Mouse (Mus musculus) embryonic facial prominence, embryonic 12.5 days (tissue): ENCODE data around the gene Galnt17. TPM values are rescaled to one million over a fixed set of nuclear protein-coding genes. Genes with fewer than 3 reads are reported as not detected.

Source experiments
- ATAC-seq: fragments of 200-750 bp; cut with Nextera tagmentation; 2 replicates; pipeline ENCODE4 v1.8.0; 2017; ENCODE audit not compliant: insufficient number of reproducible peaks, insufficient read depth, low FRiP score, low TSS enrichment
- H3K27ac ChIP-seq: fragments of 300-500 bp; sonication (generic); 2 replicates; pipeline ENCODE4 v1.5.1; 2016; ENCODE audit warnings: mild to moderate bottlenecking
- H3K27me3 ChIP-seq: fragments of 300-500 bp; sonication (generic); 2 replicates; pipeline ENCODE4 v1.6.1; 2016; ENCODE audit warnings: mild to moderate bottlenecking, moderate library complexity
- H3K36me3 ChIP-seq: fragments of 300-500 bp; sonication (generic); 2 replicates; pipeline ENCODE4 v1.6.1; 2016; ENCODE audit warnings: mild to moderate bottlenecking
- H3K4me1 ChIP-seq: fragments of 300-500 bp; sonication (generic); 2 replicates; pipeline ENCODE4 v1.6.1; 2016
- H3K4me2 ChIP-seq: fragments of 300-500 bp; sonication (generic); replicated peaks from 2 replicates; pipeline ENCODE4 v1.6.1; 2016; ENCODE audit warnings: mild to moderate bottlenecking, moderate library complexity
- H3K4me3 ChIP-seq: fragments of 300-500 bp; sonication (generic); 2 replicates; pipeline ENCODE4 v1.5.1; 2016; ENCODE audit warnings: mild to moderate bottlenecking
- H3K9ac ChIP-seq: fragments of 300-500 bp; sonication (generic); 2 replicates; pipeline ENCODE4 v1.6.1; 2016; ENCODE audit warnings: mild to moderate bottlenecking, moderate library complexity
- H3K9me3 ChIP-seq: fragments of 300-500 bp; sonication (generic); 2 replicates; pipeline ENCODE4 v1.6.1; 2016; ENCODE audit warnings: mild to moderate bottlenecking, moderate library complexity
- WGBS: fragments of 180-500 bp; shearing (Covaris S2); methylation state at CpG from one replicate; pipeline ENCODE4 v1.1.7; 2016; 5-methylcytosine and 5-hydroxymethylcytosine counted together
- polyA plus RNA-seq: library from polyadenylated mRNA; unstranded; fragments of >200 nt; fragmentation: Nextera tagmentation; extraction: Ambion mirVana; gene quantifications from 2 replicates; pipeline ENCODE4 v1.2.1, GENCODE M21; 2016

Gene Galnt17
- polyA plus RNA-seq, 1 experiment from 2014 or later, result 3.4 TPM

DNA sequence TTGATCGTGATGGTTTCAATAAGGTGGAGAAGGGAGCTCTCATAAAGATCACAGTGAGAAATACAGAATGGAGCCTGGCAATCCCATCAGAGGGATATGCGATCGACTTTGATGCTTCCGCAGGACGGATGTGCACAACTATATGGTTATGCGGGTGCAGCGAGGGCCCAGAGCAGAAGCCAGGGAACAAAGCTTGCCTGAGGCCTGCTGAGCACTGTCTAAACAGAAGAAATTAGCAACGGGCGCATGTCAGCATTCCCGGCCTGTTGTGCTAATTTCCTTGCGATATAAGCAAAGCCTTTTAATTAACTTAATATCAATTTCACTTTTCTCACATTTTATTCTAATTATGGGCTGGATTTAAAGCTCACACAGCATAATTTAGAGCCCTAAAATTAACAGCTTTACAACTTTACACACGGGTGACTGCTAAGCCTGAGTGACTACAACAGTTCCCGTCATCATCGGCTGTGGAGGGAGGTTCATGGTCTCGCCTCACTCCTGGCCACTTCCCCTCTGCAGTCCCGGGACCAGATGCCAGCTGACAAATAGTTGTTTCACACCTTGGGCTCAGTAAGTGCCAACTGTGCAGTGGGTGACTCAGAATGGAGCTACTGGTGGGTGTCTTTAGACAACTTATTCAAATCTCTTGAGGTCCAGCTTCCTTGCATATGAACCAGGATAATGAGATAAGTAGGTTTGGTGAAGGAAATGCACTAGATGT is 14.4 kb downstream of the Galnt17 start:
- Histone ChIP-seq H3K27ac (no peak overlapping the region), H3K9ac (no peak overlapping the region), H3K4me3 (no peak overlapping the region), H3K36me3 (no peaks in the 10 kb centered on the region), H3K4me2 (no peak overlapping the region), H3K4me1 (no peaks in the 10 kb centered on the region), H3K9me3 (no peaks in the 10 kb centered on the region), H3K27me3 (no peaks in the 10 kb centered on the region)
- 84% methylated on average over 16 of the region's 16 CpGs for WGBS
- ATAC-seq, result no peak

DNA sequence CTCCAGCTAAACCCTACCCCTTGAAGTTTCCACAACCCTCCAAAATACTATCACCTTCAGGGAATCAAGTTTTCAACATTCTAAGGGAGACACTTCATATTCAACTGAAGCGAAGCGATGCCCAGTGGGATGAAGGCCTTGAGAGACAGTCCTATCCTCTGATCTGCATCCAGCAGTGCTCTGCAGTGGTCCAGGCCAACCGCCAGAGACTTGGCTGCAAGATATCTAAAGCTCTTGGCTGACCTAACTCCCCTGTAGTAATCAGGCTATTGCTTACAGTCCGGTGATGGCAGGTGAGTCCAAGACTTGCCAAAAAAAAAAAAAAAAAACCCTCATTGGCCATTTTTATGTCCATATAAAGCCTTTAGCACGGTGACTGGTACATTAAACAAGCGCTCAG is 21.2 kb downstream of the Galnt17 start:
- no peaks in the 10 kb centered on the region for H3K27me3 ChIP-seq
- H3K9me3 ChIP-seq, result no peaks in the 10 kb centered on the region
- H3K4me2 ChIP-seq, result no peak overlapping the region
- H3K27ac ChIP-seq, result no peak overlapping the region
- no peak overlapping the region for H3K4me3 ChIP-seq
- WGBS, result 89% methylated on average over 6 of the region's 6 CpGs
- no peak overlapping the region for H3K9ac ChIP-seq
- H3K36me3 ChIP-seq, result no peaks in the 10 kb centered on the region
- ATAC-seq, result no peak
- no peaks in the 10 kb centered on the region for H3K4me1 ChIP-seq

DNA sequence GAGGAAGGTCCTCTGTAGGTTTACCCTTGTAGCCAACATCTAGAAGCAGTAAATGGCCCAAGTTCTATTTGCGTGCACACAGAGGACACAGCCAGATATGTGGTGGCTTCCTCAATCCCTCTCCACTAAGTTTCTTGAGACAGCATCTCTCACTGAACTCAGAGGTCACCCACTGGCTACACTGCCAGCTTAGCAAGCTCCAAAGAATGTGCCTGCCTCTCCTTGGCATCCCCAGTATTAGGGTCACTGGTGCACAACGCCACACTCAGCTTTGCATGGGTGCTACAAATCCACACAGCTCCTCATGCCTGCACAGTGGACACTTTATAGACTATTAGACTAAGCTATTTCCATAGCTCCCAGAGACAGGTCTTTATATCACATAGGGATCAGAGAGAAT is 21.6 kb downstream of the Galnt17 start:
- H3K4me2 ChIP-seq, result no peak overlapping the region
- H3K27me3 ChIP-seq, result no peaks in the 10 kb centered on the region
- H3K9me3 ChIP-seq, result no peaks in the 10 kb centered on the region
- 91% methylated on average over 2 of the region's 2 CpGs for WGBS
- H3K36me3 ChIP-seq, result no peaks in the 10 kb centered on the region
- no peak overlapping the region for H3K27ac ChIP-seq
- no peak for ATAC-seq
- no peak overlapping the region for H3K4me3 ChIP-seq
- no peak overlapping the region for H3K9ac ChIP-seq
- H3K4me1 ChIP-seq, result no peaks in the 10 kb centered on the region

DNA sequence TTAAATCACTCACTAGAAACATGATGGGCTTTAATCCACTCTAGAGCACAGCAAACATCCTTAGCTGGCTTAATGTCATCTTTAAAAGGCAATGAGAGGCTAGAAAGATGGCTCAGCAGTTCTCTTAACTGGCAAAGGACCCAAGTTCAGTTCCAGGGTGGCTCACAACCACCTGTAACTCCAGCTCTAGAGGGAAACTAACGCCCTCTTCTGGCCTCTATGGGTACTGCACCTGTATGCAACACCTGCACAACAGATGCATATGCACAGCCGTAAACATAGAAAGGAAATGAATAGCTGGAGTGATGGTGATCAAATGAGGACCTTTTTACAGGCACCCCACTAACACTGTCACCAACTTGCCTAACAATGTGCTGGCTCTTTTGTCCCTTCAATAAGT is 27.9 kb downstream of the Galnt17 start:
- no peak overlapping the region for H3K4me2 ChIP-seq
- H3K9ac ChIP-seq, result no peak overlapping the region
- no peaks in the 10 kb centered on the region for H3K36me3 ChIP-seq
- 49% methylated on average over 2 of the region's 2 CpGs for WGBS
- no peak overlapping the region for H3K27ac ChIP-seq
- no peak overlapping the region for H3K4me3 ChIP-seq
- no peaks in the 10 kb centered on the region for H3K9me3 ChIP-seq
- H3K27me3 ChIP-seq, result no peaks in the 10 kb centered on the region
- no peaks in the 10 kb centered on the region for H3K4me1 ChIP-seq
- no peak for ATAC-seq

DNA sequence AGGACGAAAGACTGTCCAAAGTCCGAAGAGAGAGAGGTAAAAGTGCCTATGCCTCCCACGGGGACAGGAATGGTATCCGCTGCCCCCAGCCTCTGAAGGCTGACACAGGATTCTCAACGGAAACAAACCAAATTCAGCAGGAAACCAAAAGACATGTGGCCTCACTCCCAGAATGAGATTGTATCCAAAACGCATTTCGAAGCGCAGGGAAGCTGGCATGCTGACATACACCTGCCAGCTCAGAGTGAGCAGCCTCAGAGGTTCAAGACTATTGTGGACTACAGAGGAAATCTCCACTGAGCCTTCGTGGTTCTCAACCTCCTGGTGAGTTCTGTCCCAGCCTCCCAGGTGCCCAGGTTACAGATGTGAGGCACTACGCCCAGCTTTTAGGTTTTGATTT is 29.0 kb downstream of the Galnt17 start:
- Histone ChIP-seq H3K4me1 (no peaks in the 10 kb centered on the region), H3K9me3 (no peaks in the 10 kb centered on the region), H3K4me2 (no peak overlapping the region), H3K27ac (no peak overlapping the region), H3K27me3 (no peaks in the 10 kb centered on the region), H3K4me3 (no peak overlapping the region), H3K36me3 (no peaks in the 10 kb centered on the region), H3K9ac (no peak overlapping the region)
- no peak for ATAC-seq
- 79% methylated on average over 10 of the region's 10 CpGs for WGBS

DNA sequence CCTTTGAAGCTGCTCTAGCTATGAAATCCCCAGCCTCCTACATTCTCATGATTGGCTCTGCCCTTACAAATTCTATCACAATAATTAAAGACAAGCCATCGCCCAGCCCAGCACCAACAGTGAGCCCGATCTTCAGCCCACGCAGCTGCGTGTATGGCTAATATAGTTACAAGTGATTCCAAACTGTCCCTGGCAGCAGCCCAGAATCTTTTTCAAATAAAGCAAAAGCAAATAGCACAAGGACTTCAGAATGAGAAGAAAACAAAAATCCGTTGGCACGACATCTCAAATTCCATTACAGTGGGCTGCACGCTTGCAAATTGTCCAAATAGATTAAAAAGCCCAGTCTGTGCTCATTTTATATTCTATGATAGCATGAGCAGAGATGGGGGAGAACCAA is 31.1 kb downstream of the Galnt17 start:
- ATAC-seq, result no peak
- Histone ChIP-seq H3K4me3 (no peak overlapping the region), H3K9ac (no peak overlapping the region), H3K4me1 (no peaks in the 10 kb centered on the region), H3K36me3 (no peaks in the 10 kb centered on the region), H3K4me2 (no peak overlapping the region), H3K27ac (no peak overlapping the region), H3K27me3 (no peaks in the 10 kb centered on the region), H3K9me3 (no peaks in the 10 kb centered on the region)
- 75% methylated on average over 7 of the region's 7 CpGs for WGBS

DNA sequence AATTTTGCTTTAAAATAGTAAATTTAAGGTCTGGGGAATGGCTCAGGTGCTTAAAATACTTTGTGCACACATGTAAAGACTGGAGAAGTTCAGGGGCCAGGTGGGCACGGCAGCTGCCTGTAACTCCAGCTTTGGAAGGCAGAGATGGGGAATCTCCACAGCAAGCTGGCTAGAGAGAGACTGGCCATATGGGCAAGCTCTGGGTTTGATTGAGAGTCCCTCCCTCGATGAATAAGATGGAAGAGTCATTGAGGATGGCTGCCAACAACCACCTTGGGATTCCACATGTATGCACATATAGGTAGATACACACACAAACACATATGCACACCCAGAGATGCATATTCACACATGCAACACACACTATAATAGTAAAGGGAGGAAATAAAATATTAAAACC is 42.0 kb downstream of the Galnt17 start:
- Histone ChIP-seq H3K9ac (no peak overlapping the region), H3K27me3 (no peaks in the 10 kb centered on the region), H3K4me3 (no peak overlapping the region), H3K9me3 (no peaks in the 10 kb centered on the region), H3K36me3 (no peaks in the 10 kb centered on the region), H3K4me2 (no peak overlapping the region), H3K27ac (no peak overlapping the region), H3K4me1 (no peaks in the 10 kb centered on the region)
- WGBS, result 75% methylated on average over 2 of the region's 2 CpGs
- no peak for ATAC-seq

DNA sequence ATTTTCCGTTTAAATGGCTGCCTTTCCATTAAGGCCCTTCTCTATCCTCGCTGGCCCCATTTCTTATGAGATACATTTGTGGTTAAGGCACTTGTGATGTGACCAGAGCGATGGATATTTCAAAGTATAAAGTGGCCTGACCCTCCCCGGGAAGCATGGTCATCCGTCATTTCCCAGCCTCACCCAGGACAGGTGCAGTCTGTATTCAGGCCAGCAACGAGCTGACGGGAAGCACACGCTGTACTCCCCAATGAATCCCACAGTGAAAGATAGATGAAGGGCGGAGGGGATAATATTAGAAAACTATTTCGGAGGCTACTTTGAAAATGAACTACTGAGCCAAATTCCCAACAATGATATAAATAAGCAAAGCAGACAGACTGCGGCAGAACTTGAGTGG is 44.2 kb downstream of the Galnt17 start:
- 79% methylated on average over 11 of the region's 11 CpGs for WGBS
- no peak for ATAC-seq
- no peak overlapping the region for H3K9ac ChIP-seq
- no peaks in the 10 kb centered on the region for H3K4me1 ChIP-seq
- H3K36me3 ChIP-seq, result no peaks in the 10 kb centered on the region
- no peak overlapping the region for H3K4me3 ChIP-seq
- no peaks in the 10 kb centered on the region for H3K27me3 ChIP-seq
- no peaks in the 10 kb centered on the region for H3K9me3 ChIP-seq
- H3K27ac ChIP-seq, result no peak overlapping the region
- no peak overlapping the region for H3K4me2 ChIP-seq

DNA sequence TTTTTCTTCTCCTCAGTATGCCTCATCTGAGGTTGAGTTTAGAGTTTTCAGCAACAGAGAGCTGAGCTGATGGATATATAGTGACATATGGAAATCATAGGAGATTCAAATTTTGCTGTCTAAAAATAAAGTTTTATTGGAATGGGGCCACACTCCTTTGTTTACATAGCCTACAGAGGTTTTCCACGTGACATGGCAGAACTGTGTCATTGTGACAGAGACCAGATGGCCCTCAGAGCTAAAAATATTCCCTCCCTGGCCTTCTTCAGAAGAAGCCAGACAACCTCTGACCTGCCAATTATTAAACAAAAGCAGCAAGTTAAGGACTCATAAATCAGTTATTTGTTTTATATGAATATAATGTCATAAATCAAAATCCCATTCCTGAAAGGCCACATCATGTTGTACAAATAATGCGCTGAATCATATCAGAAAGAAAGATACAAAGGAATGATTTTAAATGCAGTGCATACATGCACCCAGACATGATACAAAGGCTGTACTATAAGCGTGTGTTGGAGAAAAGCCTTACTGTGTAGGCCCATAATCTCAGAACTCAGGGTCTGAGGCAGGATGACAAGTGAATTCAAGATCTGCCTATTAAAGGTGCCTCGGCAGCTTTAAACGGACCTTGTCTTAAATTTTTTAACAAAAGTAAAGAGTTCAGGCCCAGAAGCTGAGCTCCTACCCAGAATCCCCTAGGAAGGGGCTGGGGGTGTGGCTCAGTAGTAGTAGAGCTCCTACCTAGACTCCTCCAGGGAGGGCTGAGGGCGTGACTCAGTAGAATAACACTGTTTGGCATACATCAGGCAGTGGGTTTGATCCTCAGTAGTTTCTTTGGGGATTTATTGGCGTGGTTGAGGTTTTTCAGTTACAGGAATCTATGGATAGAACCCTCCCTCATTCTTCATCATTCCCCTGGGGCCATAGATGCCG is 57.3 kb downstream of the Galnt17 start:
- no peak overlapping the region for H3K27ac ChIP-seq
- no peak overlapping the region for H3K4me2 ChIP-seq
- 80% methylated on average over 8 of the region's 8 CpGs for WGBS
- no peaks in the 10 kb centered on the region for H3K27me3 ChIP-seq
- H3K9ac ChIP-seq, result no peak overlapping the region
- no peak overlapping the region for H3K4me3 ChIP-seq
- ATAC-seq, result no peak
- no peaks in the 10 kb centered on the region for H3K9me3 ChIP-seq
- no peaks in the 10 kb centered on the region for H3K4me1 ChIP-seq
- no peaks in the 10 kb centered on the region for H3K36me3 ChIP-seq

DNA sequence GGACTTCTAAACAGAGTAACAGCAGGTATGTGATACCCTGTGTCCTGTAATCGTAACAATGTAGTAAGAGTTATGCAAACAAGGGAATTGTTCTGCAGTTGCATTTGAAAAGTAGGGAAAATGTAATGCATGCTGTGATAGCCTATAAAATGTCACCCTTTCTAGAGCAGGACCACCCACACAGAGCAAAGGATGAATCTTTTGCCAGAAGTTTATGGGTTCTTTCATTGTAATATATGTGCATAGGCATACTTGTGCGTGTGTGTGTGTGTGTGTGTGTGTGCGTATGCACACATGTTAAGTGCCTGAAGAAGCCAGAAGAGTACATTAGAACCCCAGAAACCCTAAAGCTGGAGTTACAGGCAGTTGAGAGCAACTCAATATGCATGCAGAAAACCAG is 59.9 kb downstream of the Galnt17 start:
- WGBS, result 90% methylated on average over 3 of the region's 3 CpGs
- H3K9me3 ChIP-seq, result no peaks in the 10 kb centered on the region
- no peaks in the 10 kb centered on the region for H3K36me3 ChIP-seq
- H3K9ac ChIP-seq, result no peak overlapping the region
- no peak overlapping the region for H3K4me3 ChIP-seq
- H3K4me2 ChIP-seq, result no peak overlapping the region
- H3K4me1 ChIP-seq, result no peaks in the 10 kb centered on the region
- no peak overlapping the region for H3K27ac ChIP-seq
- no peak for ATAC-seq
- no peaks in the 10 kb centered on the region for H3K27me3 ChIP-seq

DNA sequence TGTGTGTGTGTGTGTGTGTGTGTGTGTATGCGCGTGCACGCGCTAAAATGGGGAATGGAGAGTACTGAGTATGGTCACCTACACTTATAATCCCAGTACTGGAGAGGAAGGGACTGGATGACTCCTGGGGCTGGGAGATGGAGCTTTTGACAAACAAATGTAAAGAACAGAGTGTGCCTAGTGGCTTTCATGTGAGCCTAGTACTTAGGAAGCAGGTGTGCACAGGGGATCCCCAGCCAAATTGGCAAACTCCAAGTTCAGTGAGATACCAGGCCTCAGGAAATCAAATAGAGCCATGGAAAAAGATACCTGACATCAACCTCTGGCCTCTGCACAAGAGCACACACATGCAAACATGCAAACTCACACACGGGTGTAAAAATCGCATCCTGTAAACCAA is 61.7 kb downstream of the Galnt17 start:
- H3K27ac ChIP-seq, result no peak overlapping the region
- no peaks in the 10 kb centered on the region for H3K4me1 ChIP-seq
- no peak overlapping the region for H3K4me3 ChIP-seq
- H3K9ac ChIP-seq, result no peak overlapping the region
- H3K9me3 ChIP-seq, result no peaks in the 10 kb centered on the region
- ATAC-seq, result no peak
- no peak overlapping the region for H3K4me2 ChIP-seq
- no peaks in the 10 kb centered on the region for H3K27me3 ChIP-seq
- 90% methylated on average over 6 of the region's 6 CpGs for WGBS
- no peaks in the 10 kb centered on the region for H3K36me3 ChIP-seq

DNA sequence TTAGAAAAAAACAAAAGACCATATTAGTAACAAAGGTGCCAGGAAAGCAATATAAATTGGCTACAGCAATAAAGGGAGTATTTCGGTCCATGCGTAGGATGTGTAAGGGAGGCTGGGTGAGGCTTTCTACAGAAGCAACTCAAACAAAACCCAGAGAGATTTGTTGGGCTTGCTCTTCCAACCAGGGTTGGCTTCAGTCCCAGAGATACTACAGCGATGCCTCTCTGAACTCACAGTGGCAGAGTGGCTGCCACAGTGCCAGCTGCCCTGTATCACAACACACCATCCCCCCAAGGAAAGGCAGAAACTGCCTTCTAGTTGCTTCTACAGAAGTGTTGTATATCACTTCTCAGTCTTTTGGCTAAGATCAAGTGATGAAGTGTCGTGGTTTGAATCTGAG is 66.6 kb downstream of the Galnt17 start:
- H3K4me1 ChIP-seq, result no peaks in the 10 kb centered on the region
- H3K4me2 ChIP-seq, result no peak overlapping the region
- WGBS, result 90% methylated on average over 4 of the region's 4 CpGs
- no peaks in the 10 kb centered on the region for H3K27me3 ChIP-seq
- no peak for ATAC-seq
- no peak overlapping the region for H3K9ac ChIP-seq
- no peaks in the 10 kb centered on the region for H3K36me3 ChIP-seq
- no peak overlapping the region for H3K27ac ChIP-seq
- H3K9me3 ChIP-seq, result no peaks in the 10 kb centered on the region
- H3K4me3 ChIP-seq, result no peak overlapping the region
